Mouse (Mus musculus): ENCODE measurements around the gene Nps.

Gene Nps

GRCm38 (mm10) chr7:135239441-135239840, 19.1 kb upstream of the Nps start:
- no peaks in the 10 kb centered on the region; the same call in 1 of the 2 replicates for H3K27me3 ChIP-seq (ENCODE audit: insufficient read depth, low read length)
- 0 out of 2 replicates have a peak, but pooled peaks cover 5% of the 10 kb centered on the region for H3K9me3 ChIP-seq (ENCODE audit: low read length)
- TF ChIP-seq CTCF (conservative IDR thresholded peaks at IDR 0.05; ENCODE audit: low read length) (no peak), NANOG (IDR thresholded peaks at IDR 0.05; ENCODE audit: borderline replicate concordance, low read length) (no peak), POU5F1 (IDR thresholded peaks at IDR 0.05; ENCODE audit: borderline replicate concordance, low read length) (no peak)

GRCm38 (mm10) chr7:135240006-135240405, 18.5 kb upstream of the Nps start:
- Histone ChIP-seq H3K4me3 (replicated peaks; ENCODE audit: low read length) (no peak overlapping the region), H3K36me3 (ENCODE audit: insufficient read depth, low read length) (no peaks in the 10 kb centered on the region), H3K27me3 (ENCODE audit: insufficient read depth, low read length) (peaks cover 1% of the 10 kb centered on the region; the same call in 1 of the 2 replicates), H3K9me3 (ENCODE audit: low read length) (0 out of 2 replicates have a peak, but pooled peaks cover 5% of the 10 kb centered on the region), H3K4me1 (replicated peaks; ENCODE audit: low read depth, low read length) (no peaks in the 10 kb centered on the region)
- TF ChIP-seq POU5F1 (IDR thresholded peaks at IDR 0.05; ENCODE audit: borderline replicate concordance, low read length): no peak
- TF ChIP-seq CTCF (conservative IDR thresholded peaks at IDR 0.05; ENCODE audit: low read length): no peak
- no peak for TF ChIP-seq NANOG (IDR thresholded peaks at IDR 0.05; ENCODE audit: borderline replicate concordance, low read length)

More at GRCm38 (mm10) chr7:135239441-135239840, 19.1 kb upstream of the Nps start:
- Histone ChIP-seq H3K36me3 (ENCODE audit: insufficient read depth, low read length) (no peaks in the 10 kb centered on the region), H3K4me3 (replicated peaks; ENCODE audit: low read length) (no peak overlapping the region), H3K4me1 (replicated peaks; ENCODE audit: low read depth, low read length) (no peaks in the 10 kb centered on the region)

- Histone ChIP-seq H3K9me3 (ENCODE audit: low read length) (0 out of 2 replicates have a peak, but pooled peaks cover 5% of the 10 kb centered on the region), H3K4me1 (replicated peaks; ENCODE audit: low read depth, low read length) (no peaks in the 10 kb centered on the region), H3K36me3 (ENCODE audit: insufficient read depth, low read length) (no peaks in the 10 kb centered on the region), H3K27me3 (ENCODE audit: insufficient read depth, low read length) (peaks cover 4% of the 10 kb centered on the region; the same call in 1 of the 2 replicates), H3K4me3 (replicated peaks; ENCODE audit: low read length) (no peak overlapping the region)
- TF ChIP-seq CTCF (conservative IDR thresholded peaks at IDR 0.05; ENCODE audit: low read length): no peak
- no peak for TF ChIP-seq POU5F1 (IDR thresholded peaks at IDR 0.05; ENCODE audit: borderline replicate concordance, low read length)
- no peak for TF ChIP-seq NANOG (IDR thresholded peaks at IDR 0.05; ENCODE audit: borderline replicate concordance, low read length)
Observed at GRCm38 (mm10) chr7:135240636-135241035, 17.9 kb upstream of the Nps start.

- Histone ChIP-seq H3K27me3 (ENCODE audit: insufficient read depth, low read length) (peaks cover 7% of the 10 kb centered on the region; the same call in 1 of the 2 replicates), H3K36me3 (ENCODE audit: insufficient read depth, low read length) (no peaks in the 10 kb centered on the region), H3K4me1 (replicated peaks; ENCODE audit: low read depth, low read length) (no peaks in the 10 kb centered on the region), H3K9me3 (ENCODE audit: low read length) (0 out of 2 replicates have a peak, but pooled peaks cover 5% of the 10 kb centered on the region), H3K4me3 (replicated peaks; ENCODE audit: low read length) (no peak overlapping the region)
- no peak for TF ChIP-seq CTCF (conservative IDR thresholded peaks at IDR 0.05; ENCODE audit: low read length)
Observed at GRCm38 (mm10) chr7:135244171-135244880, 14.2 kb upstream of the Nps start.

- H3K27me3 ChIP-seq (ENCODE audit: insufficient read depth, low read length): peaks cover 7% of the 10 kb centered on the region; the same call in 1 of the 2 replicates
- H3K9me3 ChIP-seq (ENCODE audit: low read length): no peaks in the 10 kb centered on the region
- no peak overlapping the region for H3K4me3 ChIP-seq (replicated peaks; ENCODE audit: low read length)
- TF ChIP-seq POU5F1 (IDR thresholded peaks at IDR 0.05; ENCODE audit: borderline replicate concordance, low read length) (no peak), CTCF (conservative IDR thresholded peaks at IDR 0.05; ENCODE audit: low read length) (no peak), NANOG (IDR thresholded peaks at IDR 0.05; ENCODE audit: borderline replicate concordance, low read length) (no peak)
- no peaks in the 10 kb centered on the region for H3K4me1 ChIP-seq (replicated peaks; ENCODE audit: low read depth, low read length)
- no peaks in the 10 kb centered on the region for H3K36me3 ChIP-seq (ENCODE audit: insufficient read depth, low read length)
Observed at GRCm38 (mm10) chr7:135246386-135246785, 12.1 kb upstream of the Nps start.

- Histone ChIP-seq H3K4me3 (replicated peaks; ENCODE audit: low read length) (no peak overlapping the region), H3K9me3 (ENCODE audit: low read length) (peaks cover 6% of the 10 kb centered on the region), H3K36me3 (ENCODE audit: insufficient read depth, low read length) (no peaks in the 10 kb centered on the region), H3K4me1 (replicated peaks; ENCODE audit: low read depth, low read length) (no peaks in the 10 kb centered on the region), H3K27me3 (ENCODE audit: insufficient read depth, low read length) (peaks cover 8% of the 10 kb centered on the region; the same call in 1 of the 2 replicates)
- TF ChIP-seq POU5F1 (IDR thresholded peaks at IDR 0.05; ENCODE audit: borderline replicate concordance, low read length) (no peak), CTCF (conservative IDR thresholded peaks at IDR 0.05; ENCODE audit: low read length) (no peak), NANOG (IDR thresholded peaks at IDR 0.05; ENCODE audit: borderline replicate concordance, low read length) (no peak)
Observed at GRCm38 (mm10) chr7:135253249-135253648, 5.3 kb upstream of the Nps start.

- peaks cover 8% of the 10 kb centered on the region; the same call in 1 of the 2 replicates for H3K27me3 ChIP-seq (ENCODE audit: insufficient read depth, low read length)
- peaks cover 6% of the 10 kb centered on the region for H3K9me3 ChIP-seq (ENCODE audit: low read length)
- no peaks in the 10 kb centered on the region for H3K4me1 ChIP-seq (replicated peaks; ENCODE audit: low read depth, low read length)
- no peaks in the 10 kb centered on the region for H3K36me3 ChIP-seq (ENCODE audit: insufficient read depth, low read length)
- TF ChIP-seq NANOG (IDR thresholded peaks at IDR 0.05; ENCODE audit: borderline replicate concordance, low read length): no peak
- no peak overlapping the region for H3K4me3 ChIP-seq (replicated peaks; ENCODE audit: low read length)
Observed at GRCm38 (mm10) chr7:135254423-135254822, 4.1 kb upstream of the Nps start.

- no peaks in the 10 kb centered on the region for H3K4me1 ChIP-seq (replicated peaks; ENCODE audit: low read depth, low read length)
- H3K27me3 ChIP-seq (ENCODE audit: insufficient read depth, low read length): no peaks in the 10 kb centered on the region
- TF ChIP-seq NANOG (IDR thresholded peaks at IDR 0.05; ENCODE audit: borderline replicate concordance, low read length) (no peak), POU5F1 (IDR thresholded peaks at IDR 0.05; ENCODE audit: borderline replicate concordance, low read length) (no peak), CTCF (conservative IDR thresholded peaks at IDR 0.05; ENCODE audit: low read length) (no peak)
- no peaks in the 10 kb centered on the region for H3K36me3 ChIP-seq (ENCODE audit: insufficient read depth, low read length)
- no peak overlapping the region for H3K4me3 ChIP-seq (replicated peaks; ENCODE audit: low read length)
- peaks cover 16% of the 10 kb centered on the region for H3K9me3 ChIP-seq (ENCODE audit: low read length)
Observed at GRCm38 (mm10) chr7:135271011-135271410, 12.5 kb downstream of the Nps start.

- Histone ChIP-seq H3K9me3 (ENCODE audit: low read length) (no peaks in the 10 kb centered on the region), H3K27me3 (ENCODE audit: insufficient read depth, low read length) (no peaks in the 10 kb centered on the region), H3K36me3 (ENCODE audit: insufficient read depth, low read length) (no peaks in the 10 kb centered on the region), H3K4me1 (replicated peaks; ENCODE audit: low read depth, low read length) (no peaks in the 10 kb centered on the region), H3K4me3 (replicated peaks; ENCODE audit: low read length) (no peak overlapping the region)
- no peak for TF ChIP-seq NANOG (IDR thresholded peaks at IDR 0.05; ENCODE audit: borderline replicate concordance, low read length)
- no peak for TF ChIP-seq POU5F1 (IDR thresholded peaks at IDR 0.05; ENCODE audit: borderline replicate concordance, low read length)
- no peak for TF ChIP-seq CTCF (conservative IDR thresholded peaks at IDR 0.05; ENCODE audit: low read length)
Observed at GRCm38 (mm10) chr7:135283212-135283611, 24.7 kb downstream of the Nps start.

All from E14TG2a.4 (cell line).